Mouse (Mus musculus): ENCODE data around the gene Ppfia2. TPM values are rescaled to one million over a fixed set of nuclear protein-coding genes. Genes with fewer than 3 reads are reported as not detected.
A peak's percentile ranks its signal among the peaks of the same experiment; 100 is the strongest.

Gene Ppfia2
- polyA plus RNA-seq, 1 experiment from 2014 or later, result 7.8 TPM

DNA sequence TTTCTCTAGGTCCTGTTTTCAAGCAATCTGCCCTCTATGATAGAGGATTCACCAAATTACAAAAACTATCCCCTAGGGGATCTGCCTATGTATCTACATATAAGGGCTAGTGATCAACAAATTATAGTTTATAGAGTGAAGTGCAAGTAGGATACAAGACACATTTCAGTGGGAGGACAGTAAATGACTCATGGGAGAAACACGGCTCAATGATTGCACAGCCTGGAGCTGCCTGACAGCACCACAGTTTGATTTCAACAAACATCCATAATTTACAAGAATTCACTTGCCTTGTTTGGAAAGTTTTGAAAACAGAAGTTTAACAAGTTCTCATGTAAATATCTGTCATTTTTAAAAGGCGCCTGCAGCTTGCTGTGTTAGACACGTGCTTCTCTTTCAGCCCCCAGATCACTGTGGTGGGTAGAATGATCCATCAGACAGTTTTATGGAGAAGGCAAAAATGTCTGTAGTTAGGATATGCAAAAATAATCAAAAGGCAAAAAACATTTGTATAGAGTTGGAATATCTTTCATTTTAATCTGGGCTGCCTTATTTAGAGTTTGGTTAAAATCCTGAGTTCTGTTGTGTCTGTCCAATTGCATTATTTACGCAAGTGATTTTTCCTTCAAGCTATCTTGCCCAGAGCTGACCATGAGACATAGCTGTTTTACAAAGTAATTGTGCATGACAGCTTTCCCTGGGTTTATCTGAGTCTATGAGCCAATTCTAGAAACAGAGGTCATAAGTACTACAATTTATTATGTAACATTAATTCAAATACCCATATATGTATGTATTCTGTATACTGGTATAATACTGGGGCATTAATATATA is 266.3 kb downstream of the Ppfia2 start:
- ATAC-seq (ENCODE audit: low FRiP score) (no peak), DNase-seq (ENCODE audit: low spot score) (no peak)
- Histone ChIP-seq H3K36me3 (ENCODE audit: control insufficient read depth, insufficient read depth, low read length) (no peaks in the 10 kb centered on the region), H3K4me3 (ENCODE audit: low read depth, low read length) (no peak overlapping the region), H3K4me1 (replicated peaks; ENCODE audit: control insufficient read depth, insufficient read depth, low read length) (no peaks in the 10 kb centered on the region), H3K9ac (ENCODE audit: low read depth, low read length) (no peak overlapping the region), H3K9me3 (ENCODE audit: control insufficient read depth, low read length) (no peaks in the 10 kb centered on the region), H3K27me3 (ENCODE audit: control insufficient read depth, insufficient read depth, low read length) (no peaks in the 10 kb centered on the region), H3K27ac (ENCODE audit: low read depth, low read length) (no peak overlapping the region), H3K4me2 (replicated peaks; ENCODE audit: low read depth, low read length) (no peak overlapping the region)
- WGBS, result 78% methylated on average over 4 of the region's 4 CpGs

- H3K4me3 ChIP-seq (ENCODE audit: low read depth, low read length), result no peak overlapping the region
- 71% methylated on average over 3 of the region's 3 CpGs for WGBS
- H3K36me3 ChIP-seq (ENCODE audit: control insufficient read depth, insufficient read depth, low read length), result no peaks in the 10 kb centered on the region
- no peaks in the 10 kb centered on the region for H3K4me1 ChIP-seq (replicated peaks; ENCODE audit: control insufficient read depth, insufficient read depth, low read length)
- no peaks in the 10 kb centered on the region for H3K27me3 ChIP-seq (ENCODE audit: control insufficient read depth, insufficient read depth, low read length)
- no peak overlapping the region for H3K4me2 ChIP-seq (replicated peaks; ENCODE audit: low read depth, low read length)
- H3K27ac ChIP-seq (ENCODE audit: low read depth, low read length), result no peak overlapping the region
- no peak overlapping the region for H3K9ac ChIP-seq (ENCODE audit: low read depth, low read length)
- DNase-seq (ENCODE audit: low spot score) (no peak), ATAC-seq (ENCODE audit: low FRiP score) (no peak)
- H3K9me3 ChIP-seq (ENCODE audit: control insufficient read depth, low read length), result no peaks in the 10 kb centered on the region
Observed at GRCm38 (mm10) chr10:106738190-106738589, 268.1 kb downstream of the Ppfia2 start.

DNA sequence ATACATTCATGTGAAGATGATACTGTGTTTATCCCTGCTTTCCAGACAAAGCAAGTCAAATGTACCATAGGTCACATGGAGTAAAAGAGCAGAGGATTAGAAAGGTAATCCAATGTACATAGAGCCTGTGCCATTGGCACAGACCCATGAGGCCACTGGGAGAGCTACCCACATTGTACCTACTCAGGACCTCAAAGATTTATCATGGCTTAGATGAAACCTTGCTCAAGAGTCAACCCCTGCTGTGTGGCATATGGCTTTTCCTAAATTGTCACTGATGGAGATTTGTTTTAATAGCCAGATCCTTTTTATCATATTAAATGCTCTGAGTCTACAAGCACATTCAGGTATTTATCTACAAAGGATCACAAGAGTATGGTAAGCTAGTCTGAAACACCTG is 274.8 kb downstream of the Ppfia2 start:
- ATAC-seq (ENCODE audit: low FRiP score) (no peak), DNase-seq (ENCODE audit: low spot score) (no peak)
- H3K4me2 ChIP-seq (replicated peaks; ENCODE audit: low read depth, low read length), result no peak overlapping the region
- H3K4me3 ChIP-seq (ENCODE audit: low read depth, low read length), result no peak overlapping the region
- H3K36me3 ChIP-seq (ENCODE audit: control insufficient read depth, insufficient read depth, low read length), result no peaks in the 10 kb centered on the region
- no peaks in the 10 kb centered on the region for H3K4me1 ChIP-seq (replicated peaks; ENCODE audit: control insufficient read depth, insufficient read depth, low read length)
- H3K9ac ChIP-seq (ENCODE audit: low read depth, low read length), result no peak overlapping the region
- H3K27ac ChIP-seq (ENCODE audit: low read depth, low read length), result no peak overlapping the region
- H3K27me3 ChIP-seq (ENCODE audit: control insufficient read depth, insufficient read depth, low read length), result no peaks in the 10 kb centered on the region
- no peaks in the 10 kb centered on the region for H3K9me3 ChIP-seq (ENCODE audit: control insufficient read depth, low read length)

DNA sequence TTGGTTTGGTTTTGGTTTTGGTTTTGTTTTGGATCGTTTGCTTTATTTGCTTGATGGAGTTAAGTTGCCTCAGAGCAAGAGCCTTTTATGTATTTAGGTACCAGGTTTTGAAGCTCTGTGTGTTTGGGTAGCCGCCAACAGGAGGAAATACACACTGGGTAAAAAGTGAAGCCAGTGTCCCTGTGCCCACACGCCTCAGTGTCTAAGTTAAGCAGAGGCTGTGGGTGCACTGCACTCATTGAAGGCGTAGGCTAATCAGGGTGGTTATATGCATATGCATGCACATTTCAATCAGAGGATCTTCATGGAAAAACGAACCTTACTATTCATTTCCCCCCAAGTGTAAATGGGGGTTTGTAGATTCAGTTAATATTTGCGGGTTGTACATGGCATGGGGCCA is 290.9 kb downstream of the Ppfia2 start:
- WGBS, result 89% methylated on average over 6 of the region's 6 CpGs
- H3K27ac ChIP-seq (ENCODE audit: low read depth, low read length), result no peak overlapping the region

GRCm38 (mm10) chr10:106763785-106764184 is 293.6 kb downstream of the Ppfia2 start:
- Histone ChIP-seq H3K4me2 (replicated peaks; ENCODE audit: low read depth, low read length) (no peak overlapping the region), H3K36me3 (ENCODE audit: control insufficient read depth, insufficient read depth, low read length) (no peaks in the 10 kb centered on the region), H3K27ac (ENCODE audit: low read depth, low read length) (no peak overlapping the region), H3K27me3 (ENCODE audit: control insufficient read depth, insufficient read depth, low read length) (no peaks in the 10 kb centered on the region), H3K9me3 (ENCODE audit: control insufficient read depth, low read length) (no peaks in the 10 kb centered on the region), H3K4me3 (ENCODE audit: low read depth, low read length) (no peak overlapping the region), H3K4me1 (replicated peaks; ENCODE audit: control insufficient read depth, insufficient read depth, low read length) (no peaks in the 10 kb centered on the region), H3K9ac (ENCODE audit: low read depth, low read length) (no peak overlapping the region)
- ATAC-seq (ENCODE audit: low FRiP score) (no peak), DNase-seq (ENCODE audit: low spot score) (no peak)
- WGBS, result 86% methylated on average over 7 of the region's 7 CpGs

More for the DNA sequence above, 290.9 kb downstream of the Ppfia2 start:
- no peaks in the 10 kb centered on the region for H3K27me3 ChIP-seq (ENCODE audit: control insufficient read depth, insufficient read depth, low read length)
- H3K36me3 ChIP-seq (ENCODE audit: control insufficient read depth, insufficient read depth, low read length), result no peaks in the 10 kb centered on the region
- no peak overlapping the region for H3K4me2 ChIP-seq (replicated peaks; ENCODE audit: low read depth, low read length)
- H3K4me3 ChIP-seq (ENCODE audit: low read depth, low read length), result no peak overlapping the region
- no peak for ATAC-seq (ENCODE audit: low FRiP score)
- no peak for DNase-seq (ENCODE audit: low spot score)
- H3K9me3 ChIP-seq (ENCODE audit: control insufficient read depth, low read length), result no peaks in the 10 kb centered on the region
- H3K9ac ChIP-seq (ENCODE audit: low read depth, low read length), result no peak overlapping the region
- H3K4me1 ChIP-seq (replicated peaks; ENCODE audit: control insufficient read depth, insufficient read depth, low read length), result no peaks in the 10 kb centered on the region

DNA sequence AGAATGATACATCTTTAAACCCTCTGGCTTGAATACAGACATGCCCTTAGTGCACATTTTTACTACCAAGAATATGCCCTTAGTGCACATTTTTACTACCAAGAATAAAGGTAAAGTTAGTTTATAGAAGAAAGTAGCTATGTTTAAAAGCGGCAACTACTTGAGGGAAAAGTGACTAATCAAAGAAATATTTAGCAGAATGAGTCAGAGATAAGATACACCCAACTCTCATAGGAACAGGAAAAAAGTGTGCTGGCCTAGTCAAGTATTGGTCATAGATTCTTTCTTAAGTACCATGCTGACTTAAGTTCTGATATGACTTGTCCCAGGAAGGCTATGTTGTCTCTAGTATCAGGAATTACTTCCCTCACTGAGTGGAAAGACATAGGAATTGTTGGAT is 305.4 kb downstream of the Ppfia2 start:
- 93% methylated on average over 1 of the region's 1 CpGs for WGBS
- Histone ChIP-seq H3K4me1 (replicated peaks; ENCODE audit: control insufficient read depth, insufficient read depth, low read length) (no peaks in the 10 kb centered on the region), H3K4me2 (replicated peaks; ENCODE audit: low read depth, low read length) (no peak overlapping the region), H3K9me3 (ENCODE audit: control insufficient read depth, low read length) (no peaks in the 10 kb centered on the region), H3K4me3 (ENCODE audit: low read depth, low read length) (no peak overlapping the region), H3K27ac (ENCODE audit: low read depth, low read length) (no peak overlapping the region), H3K27me3 (ENCODE audit: control insufficient read depth, insufficient read depth, low read length) (no peaks in the 10 kb centered on the region), H3K36me3 (ENCODE audit: control insufficient read depth, insufficient read depth, low read length) (no peaks in the 10 kb centered on the region), H3K9ac (ENCODE audit: low read depth, low read length) (no peak overlapping the region)
- no peak for DNase-seq (ENCODE audit: low spot score)
- no peak for ATAC-seq (ENCODE audit: low FRiP score)

DNA sequence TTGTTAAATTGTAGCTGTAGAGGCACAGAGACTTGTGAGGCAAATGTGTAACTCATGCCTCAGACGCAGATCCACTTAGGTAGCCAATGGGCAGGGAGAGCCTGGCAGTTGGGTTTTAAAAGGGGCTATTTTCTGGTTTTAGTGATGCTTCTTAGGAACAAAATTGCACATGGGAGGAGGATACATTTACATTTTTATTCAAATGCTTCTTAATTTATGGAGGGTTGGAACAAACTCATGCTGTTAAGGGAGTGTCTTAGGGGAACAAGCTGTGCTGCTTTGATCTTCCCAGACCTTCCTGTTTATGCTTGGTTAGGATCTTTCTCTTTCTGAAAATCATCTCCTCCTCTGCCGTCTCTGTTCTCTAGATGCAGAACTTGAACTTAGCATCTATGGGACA is 345.3 kb downstream of the Ppfia2 start:
- H3K9ac ChIP-seq (ENCODE audit: low read depth, low read length), result no peak overlapping the region
- no peaks in the 10 kb centered on the region for H3K4me1 ChIP-seq (replicated peaks; ENCODE audit: control insufficient read depth, insufficient read depth, low read length)
- ATAC-seq (ENCODE audit: low FRiP score) (peak; percentile 51; the same call in 1 of the 2 replicates), DNase-seq (ENCODE audit: low spot score) (no peak)
- no peak overlapping the region for H3K4me2 ChIP-seq (replicated peaks; ENCODE audit: low read depth, low read length)
- no peaks in the 10 kb centered on the region for H3K9me3 ChIP-seq (ENCODE audit: control insufficient read depth, low read length)
- no peaks in the 10 kb centered on the region for H3K36me3 ChIP-seq (ENCODE audit: control insufficient read depth, insufficient read depth, low read length)
- no peaks in the 10 kb centered on the region for H3K27me3 ChIP-seq (ENCODE audit: control insufficient read depth, insufficient read depth, low read length)
- no peak overlapping the region for H3K27ac ChIP-seq (ENCODE audit: low read depth, low read length)
- no peak overlapping the region for H3K4me3 ChIP-seq (ENCODE audit: low read depth, low read length)
- 49% methylated on average over 2 of the region's 2 CpGs for WGBS

DNA sequence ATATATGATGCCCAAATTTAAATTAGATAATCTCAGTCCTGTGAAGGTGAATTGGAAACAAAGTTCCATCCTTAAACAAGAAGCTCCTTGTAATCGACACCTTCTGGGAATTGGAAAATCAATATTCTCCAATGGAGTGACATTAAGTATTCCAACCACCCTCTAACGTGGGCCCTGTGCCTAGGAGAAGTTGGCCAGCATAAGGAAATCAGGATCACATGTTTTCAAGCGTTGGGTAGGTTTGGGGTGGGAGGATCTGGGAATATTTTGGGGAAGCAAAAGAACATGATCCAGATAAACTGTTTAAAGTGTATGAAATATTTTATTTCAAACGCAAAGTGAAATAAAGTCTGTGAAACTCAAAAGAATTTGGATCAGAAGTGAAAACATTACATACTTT is 348.2 kb downstream of the Ppfia2 start:
- H3K4me3 ChIP-seq (ENCODE audit: low read depth, low read length), result no peak overlapping the region
- no peak for DNase-seq (ENCODE audit: low spot score)
- 85% methylated on average over 4 of the region's 4 CpGs for WGBS
- no peaks in the 10 kb centered on the region for H3K4me1 ChIP-seq (replicated peaks; ENCODE audit: control insufficient read depth, insufficient read depth, low read length)
- no peak overlapping the region for H3K27ac ChIP-seq (ENCODE audit: low read depth, low read length)
- H3K9me3 ChIP-seq (ENCODE audit: control insufficient read depth, low read length), result no peaks in the 10 kb centered on the region
- H3K36me3 ChIP-seq (ENCODE audit: control insufficient read depth, insufficient read depth, low read length), result no peaks in the 10 kb centered on the region
- no peak for ATAC-seq (ENCODE audit: low FRiP score)
- H3K4me2 ChIP-seq (replicated peaks; ENCODE audit: low read depth, low read length), result no peak overlapping the region
- H3K27me3 ChIP-seq (ENCODE audit: control insufficient read depth, insufficient read depth, low read length), result no peaks in the 10 kb centered on the region
- no peak overlapping the region for H3K9ac ChIP-seq (ENCODE audit: low read depth, low read length)

- H3K27me3 ChIP-seq (ENCODE audit: control insufficient read depth, insufficient read depth, low read length), result no peaks in the 10 kb centered on the region
- WGBS, result 92% methylated on average over 1 of the region's 1 CpGs
- ATAC-seq (ENCODE audit: low FRiP score), result no peak
- H3K9me3 ChIP-seq (ENCODE audit: control insufficient read depth, low read length), result no peaks in the 10 kb centered on the region
- no peaks in the 10 kb centered on the region for H3K4me1 ChIP-seq (replicated peaks; ENCODE audit: control insufficient read depth, insufficient read depth, low read length)
- no peak for DNase-seq (ENCODE audit: low spot score)
- H3K36me3 ChIP-seq (ENCODE audit: control insufficient read depth, insufficient read depth, low read length), result no peaks in the 10 kb centered on the region
- H3K4me2 ChIP-seq (replicated peaks; ENCODE audit: low read depth, low read length), result no peak overlapping the region
- no peak overlapping the region for H3K4me3 ChIP-seq (ENCODE audit: low read depth, low read length)
- no peak overlapping the region for H3K27ac ChIP-seq (ENCODE audit: low read depth, low read length)
- H3K9ac ChIP-seq (ENCODE audit: low read depth, low read length), result no peak overlapping the region
Observed at GRCm38 (mm10) chr10:106824215-106824614, 354.1 kb downstream of the Ppfia2 start.
